Mouse (Mus musculus) small intestine, adult 2 months (tissue): Measurements from ENCODE around the gene Tjp2.

ENCODE experiments used
- CTCF ChIP-seq: fragments of 200-500 bp; IDR thresholded peaks from 2 replicates; pipeline ENCODE4 v1.5.1; 2012; ENCODE audit warnings: low read depth, mild to moderate bottlenecking, control low read depth, inconsistent platforms, low read length, moderate library complexity, mixed read lengths; ENCODE audit not compliant: insufficient replicate concordance, insufficient read length; ENCODE audit errors: extremely low read depth
- POLR2A ChIP-seq: fragments of 200-500 bp; IDR thresholded peaks from 2 replicates; pipeline ENCODE4 v1.6.1; 2012; ENCODE audit warnings: low read depth, mild to moderate bottlenecking, control low read depth, inconsistent platforms, low read length, moderate library complexity

GRCm38 (mm10) chr19:24134991-24135390 is 89.8 kb downstream of the Tjp2 start:
- TF ChIP-seq CTCF (no peak), POLR2A (no peak)
